Mouse (Mus musculus) brain, embryonic 14.5 days (tissue): ENCODE results near the gene Scd2. TPM values are rescaled to one million over a fixed set of nuclear protein-coding genes. Genes with fewer than 3 reads are reported as not detected.
A peak's percentile ranks its signal among the peaks of the same experiment; 100 is the strongest.

Source experiments
- DNase-seq: peaks from one replicate; pipeline ENCODE4 v3.0.0-alpha.2; 2011; ENCODE audit warnings: low read depth
- CTCF ChIP-seq: fragments of 200-500 bp; IDR thresholded peaks from 2 replicates; pipeline ENCODE4 v1.5.1; 2012; ENCODE audit warnings: inconsistent platforms, mild to moderate bottlenecking, moderate library complexity, borderline replicate concordance; ENCODE audit not compliant: insufficient read depth, insufficient read length; ENCODE audit errors: extremely low read depth
- POLR2A ChIP-seq: fragments of 200-500 bp; IDR thresholded peaks from 2 replicates; pipeline ENCODE4 v1.6.1; 2012; ENCODE audit warnings: mild to moderate bottlenecking, inconsistent platforms, borderline replicate concordance; ENCODE audit not compliant: poor library complexity, insufficient read depth, insufficient read length, severe bottlenecking; ENCODE audit errors: extremely low read depth
- polyA plus RNA-seq: library from polyadenylated mRNA; depleted of rRNA; stranded (reverse); fragments of >200 nt; gene quantifications from 2 replicates; pipeline ENCODE4 v1.2.3, GENCODE M21; 2012; rRNA removed

Gene Scd2
- polyA plus RNA-seq, 1 experiment: 452 TPM

- DNase-seq: no peak
- TF ChIP-seq POLR2A (no peak), CTCF (no peak)
Observed at GRCm38 (mm10) chr19:44331911-44332310, 38.4 kb downstream of the Scd2 start.

GRCm38 (mm10) chr19:44332326-44332725 lies 38.9 kb downstream of the Scd2 start:
- TF ChIP-seq CTCF: no peak
- no peak for TF ChIP-seq POLR2A
- DNase-seq: no peak

- TF ChIP-seq POLR2A (no peak), CTCF (no peak)
- peak; percentile 69 for DNase-seq
Observed at GRCm38 (mm10) chr19:44332833-44333623, 39.6 kb downstream of the Scd2 start, which contains the start of gene Scd4. Gene Scd4, plus strand, starts transcription at chr19:44333092.

- no peak for TF ChIP-seq POLR2A
- TF ChIP-seq CTCF: no peak
- DNase-seq: no peak
Observed at GRCm38 (mm10) chr19:44333991-44334390, 40.5 kb downstream of the Scd2 start.

GRCm38 (mm10) chr19:44335876-44336662 lies 42.6 kb downstream of the Scd2 start:
- TF ChIP-seq POLR2A (no peak), CTCF (no peak)
- no peak for DNase-seq

- DNase-seq: no peak
Observed at GRCm38 (mm10) chr19:44349689-44350088, 56.2 kb downstream of the Scd2 start.

GRCm38 (mm10) chr19:44351756-44352155 lies 58.3 kb downstream of the Scd2 start:
- TF ChIP-seq CTCF (no peak), POLR2A (no peak)
- DNase-seq: no peak

More at GRCm38 (mm10) chr19:44349689-44350088, 56.2 kb downstream of the Scd2 start:
- TF ChIP-seq CTCF (no peak), POLR2A (no peak)

Other genes with a start within 250 kb of the Scd2 start
- 18.3 and 19.6 TPM in 2 replicates for gene Erlin1, start 223.9 kb upstream of the Scd2 start, polyA plus RNA-seq
- gene Chuk, start 186.2 kb upstream of the Scd2 start, polyA plus RNA-seq: 107 and 111 TPM in 2 replicates
- 30.7 and 31.7 TPM in 2 replicates for gene Cwf19l1, start 157.8 kb upstream of the Scd2 start, polyA plus RNA-seq
- 91.2 and 104 TPM in 2 replicates for gene Bloc1s2, start 147.2 kb upstream of the Scd2 start, polyA plus RNA-seq
- 0.19 and 0.26 TPM in 2 replicates for gene Pkd2l1, start 101.2 kb upstream of the Scd2 start, polyA plus RNA-seq
- gene Scd3, start 90.4 kb upstream of the Scd2 start, polyA plus RNA-seq: 3.1 and 3.5 TPM in 2 replicates
- 0.19 and 0.30 TPM in 2 replicates for gene Scd4, start 39.4 kb downstream of the Scd2 start, polyA plus RNA-seq
- 9.6 and 16.6 TPM in 2 replicates for gene Scd1, start 114.2 kb downstream of the Scd2 start, polyA plus RNA-seq
- gene Wnt8b, start 199.8 kb downstream of the Scd2 start, polyA plus RNA-seq: 3.6 and 3.7 TPM in 2 replicates